Mouse (Mus musculus) lung, embryonic 16.5 days (tissue): ENCODE results near the gene Edrf1. TPM values are rescaled to one million over a fixed set of nuclear protein-coding genes. Genes with fewer than 3 reads are reported as not detected.

Experiments used
- ATAC-seq: fragments of 200-750 bp; cut with Nextera tagmentation; 2 replicates; pipeline ENCODE4 v1.8.0; 2017; ENCODE audit warnings: low read depth, mild to moderate bottlenecking, moderate library complexity
- H3K27ac ChIP-seq: fragments of 300-500 bp; sonication (generic); 2 replicates; pipeline ENCODE4 v1.5.1; 2014; ENCODE audit warnings: mild to moderate bottlenecking, control low read depth, low read length
- H3K27me3 ChIP-seq: fragments of 300-500 bp; sonication (generic); 2 replicates; pipeline ENCODE4 v1.6.1; 2014; ENCODE audit warnings: low read depth, low read length, mixed read lengths; ENCODE audit not compliant: control insufficient read depth, insufficient read depth
- H3K36me3 ChIP-seq: fragments of 300-500 bp; sonication (generic); 2 replicates; pipeline ENCODE4 v1.6.1; 2014; ENCODE audit warnings: low read length; ENCODE audit not compliant: control insufficient read depth, insufficient read depth
- H3K4me1 ChIP-seq: fragments of 300-500 bp; sonication (generic); replicated peaks from 2 replicates; pipeline ENCODE4 v1.6.1; 2014; ENCODE audit warnings: low read length, mixed read lengths; ENCODE audit not compliant: control insufficient read depth, insufficient read depth
- H3K4me2 ChIP-seq: fragments of 300-500 bp; sonication (generic); 2 replicates; pipeline ENCODE4 v1.6.1; 2014; ENCODE audit warnings: low read depth, low read length, control low read depth
- H3K4me3 ChIP-seq: fragments of 300-500 bp; sonication (generic); 2 replicates; pipeline ENCODE4 v1.5.1; 2014; ENCODE audit warnings: mild to moderate bottlenecking, low read length, control low read depth
- H3K9ac ChIP-seq: fragments of 300-500 bp; sonication (generic); 2 replicates; pipeline ENCODE4 v1.6.1; 2014; ENCODE audit warnings: low read length, control low read depth
- H3K9me3 ChIP-seq: fragments of 300-500 bp; sonication (generic); 2 replicates; pipeline ENCODE4 v1.6.1; 2016; ENCODE audit warnings: low read length; ENCODE audit not compliant: control insufficient read depth
- WGBS: fragments of 180-500 bp; shearing (Covaris S2); extraction: QIAGEN DNeasy Blood & Tissue Kit; methylation state at CpG from one replicate; pipeline ENCODE4 v1.1.7; 2014; 5-methylcytosine and 5-hydroxymethylcytosine counted together
- polyA plus RNA-seq: library from polyadenylated mRNA; unstranded; fragments of >200 nt; fragmentation: Nextera tagmentation; extraction: Ambion mirVana; gene quantifications from 2 replicates; pipeline ENCODE4 v1.2.1, GENCODE M21; 2015

The Edrf1 gene
- polyA plus RNA-seq, 1 experiment from 2014 or later: 19.9 TPM

DNA sequence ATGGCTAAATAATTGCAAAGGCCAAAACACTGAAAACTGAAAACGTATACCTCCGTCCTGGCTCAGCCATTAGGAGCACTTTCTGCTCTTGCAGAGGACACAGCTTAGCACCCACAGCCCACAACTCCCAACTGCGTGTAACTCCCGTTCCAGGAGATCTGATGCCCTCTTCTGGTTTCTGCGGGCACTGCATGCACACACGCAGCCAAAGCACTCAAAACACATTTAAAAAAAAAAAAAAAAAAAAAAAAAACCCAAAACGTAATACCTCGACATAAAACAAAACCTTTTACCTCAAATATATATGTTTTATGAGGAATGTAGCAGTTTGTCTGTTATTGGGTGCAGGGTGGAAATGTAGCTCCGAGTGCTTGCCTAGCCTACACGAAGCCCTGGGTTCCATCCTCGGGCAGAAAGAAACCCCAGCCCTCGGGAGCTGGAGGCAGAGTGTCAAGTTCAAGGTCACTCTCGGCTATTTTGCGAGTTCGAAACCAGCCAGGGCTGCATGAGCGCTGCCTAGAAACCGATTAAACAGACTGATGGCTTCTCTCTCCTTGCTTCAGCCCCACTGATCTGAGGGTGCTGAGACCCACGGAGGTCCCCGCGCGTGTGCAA lies 498 bp upstream of the Edrf1 start:
- H3K4me2 ChIP-seq: peak overlapping the region; percentile 57
- 2% methylated on average over 21 of the region's 21 CpGs for WGBS
- H3K27ac ChIP-seq: peak overlapping the region; percentile 84
- peak overlapping the region; percentile 99 for H3K4me3 ChIP-seq
- H3K9ac ChIP-seq: peak overlapping the region; percentile 99
- H3K9me3 ChIP-seq: no peaks in the 10 kb centered on the region
- no peaks in the 10 kb centered on the region for H3K27me3 ChIP-seq
- peaks cover 10% of the 10 kb centered on the region for H3K36me3 ChIP-seq
- peak; percentile 35 for ATAC-seq
- H3K4me1 ChIP-seq: peaks cover 8% of the 10 kb centered on the region

- Histone ChIP-seq H3K36me3 (peaks cover 23% of the 10 kb centered on the region), H3K27ac (peak overlapping the region; percentile 91; the same call in 1 of the 2 replicates), H3K27me3 (no peaks in the 10 kb centered on the region), H3K9ac (peak overlapping the region; percentile 99), H3K4me3 (peak overlapping the region; percentile 99), H3K4me1 (peaks cover 8% of the 10 kb centered on the region), H3K9me3 (no peaks in the 10 kb centered on the region), H3K4me2 (peak overlapping the region; percentile 90)
- ATAC-seq: no peak
- WGBS: 5% methylated on average over 13 of the region's 13 CpGs
These were observed 963 bp downstream of the Edrf1 start for GRCm38 (mm10) chr7:133638306-133638705.

GRCm38 (mm10) chr7:133638821-133639220 lies 1.5 kb downstream of the Edrf1 start:
- Histone ChIP-seq H3K4me1 (peaks cover 8% of the 10 kb centered on the region), H3K36me3 (peaks cover 26% of the 10 kb centered on the region), H3K4me3 (peak overlapping the region; percentile 99), H3K9me3 (no peaks in the 10 kb centered on the region), H3K27me3 (no peaks in the 10 kb centered on the region), H3K4me2 (peak overlapping the region; percentile 90; the same call in 1 of the 2 replicates), H3K27ac (no peak overlapping the region), H3K9ac (no peak overlapping the region)
- ATAC-seq: no peak
- WGBS: 83% methylated on average over 13 of the region's 13 CpGs

GRCm38 (mm10) chr7:133645716-133646115 lies 8.4 kb downstream of the Edrf1 start:
- WGBS: 92% methylated on average over 6 of the region's 6 CpGs
- Histone ChIP-seq H3K27me3 (no peaks in the 10 kb centered on the region), H3K36me3 (peaks cover 66% of the 10 kb centered on the region), H3K4me2 (no peak overlapping the region), H3K27ac (no peak overlapping the region), H3K4me3 (no peak overlapping the region), H3K9me3 (no peaks in the 10 kb centered on the region), H3K4me1 (no peaks in the 10 kb centered on the region), H3K9ac (no peak overlapping the region)
- no peak for ATAC-seq

DNA sequence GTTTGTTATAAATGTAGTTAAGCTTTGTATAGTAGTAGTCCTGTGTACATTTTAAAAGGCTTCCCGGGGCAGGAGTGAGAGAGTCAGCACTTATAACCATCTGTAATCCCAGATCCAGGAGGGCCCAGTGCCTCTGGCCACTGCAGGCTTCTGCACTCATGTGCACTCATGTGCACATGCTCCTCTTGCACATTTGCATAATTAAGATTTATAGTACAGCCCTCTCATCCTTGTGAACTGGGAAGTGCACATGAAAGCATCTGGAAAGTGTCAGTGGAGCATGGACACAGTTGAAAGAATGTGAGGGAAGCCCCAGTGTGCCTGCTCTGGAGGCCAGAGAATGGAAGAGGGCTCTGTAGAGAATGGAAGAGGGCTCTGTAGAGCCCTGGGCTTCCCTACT lies 25.1 kb downstream of the Edrf1 start:
- ATAC-seq: no peak
- WGBS: 89% methylated on average over 1 of the region's 1 CpGs
- Histone ChIP-seq H3K9me3 (no peaks in the 10 kb centered on the region), H3K4me2 (no peak overlapping the region), H3K27me3 (no peaks in the 10 kb centered on the region), H3K4me1 (no peaks in the 10 kb centered on the region), H3K27ac (no peak overlapping the region), H3K4me3 (no peak overlapping the region), H3K9ac (no peak overlapping the region), H3K36me3 (peaks cover 49% of the 10 kb centered on the region)

- Histone ChIP-seq H3K36me3 (peaks cover 52% of the 10 kb centered on the region), H3K4me2 (no peak overlapping the region), H3K4me3 (no peak overlapping the region), H3K27ac (0 out of 2 replicates have a peak overlapping the region, but pooled peaks have one; percentile 0), H3K27me3 (no peaks in the 10 kb centered on the region), H3K9me3 (no peaks in the 10 kb centered on the region), H3K4me1 (no peaks in the 10 kb centered on the region), H3K9ac (no peak overlapping the region)
- ATAC-seq: no peak
- 60% methylated on average over 1 of the region's 1 CpGs for WGBS
These were observed 31.7 kb downstream of the Edrf1 start for GRCm38 (mm10) chr7:133669071-133669470.

- Histone ChIP-seq H3K9ac (no peak overlapping the region), H3K27ac (no peak overlapping the region), H3K27me3 (no peaks in the 10 kb centered on the region), H3K4me2 (no peak overlapping the region), H3K4me1 (no peaks in the 10 kb centered on the region), H3K4me3 (no peak overlapping the region), H3K9me3 (no peaks in the 10 kb centered on the region), H3K36me3 (peaks cover 52% of the 10 kb centered on the region)
- ATAC-seq: no peak
- 94% methylated on average over 9 of the region's 9 CpGs for WGBS
These were observed 32.6 kb downstream of the Edrf1 start for GRCm38 (mm10) chr7:133669946-133670345.

DNA sequence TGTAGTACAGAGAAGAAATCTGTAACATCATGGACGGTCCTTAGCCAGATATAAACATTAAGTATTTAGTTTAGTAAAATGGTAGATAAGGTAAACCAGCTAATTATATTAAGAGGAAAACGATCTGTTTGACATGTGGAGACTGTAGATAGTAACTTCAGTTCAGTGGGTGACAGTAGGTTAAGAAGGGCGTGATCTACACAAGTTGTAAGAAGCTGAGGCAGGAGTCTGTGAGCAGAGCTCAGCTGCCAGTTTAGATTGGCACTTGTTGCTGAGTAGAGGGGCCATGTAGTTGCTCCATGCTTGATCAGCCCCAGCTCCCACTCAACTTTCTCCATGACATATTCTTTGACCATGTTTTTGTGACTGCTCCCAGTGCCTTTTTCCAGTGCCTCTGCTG lies 33.5 kb downstream of the Edrf1 start:
- ATAC-seq: no peak
- Histone ChIP-seq H3K4me2 (no peak overlapping the region), H3K27ac (no peak overlapping the region), H3K4me3 (no peak overlapping the region), H3K9me3 (no peaks in the 10 kb centered on the region), H3K9ac (no peak overlapping the region), H3K36me3 (peaks cover 50% of the 10 kb centered on the region), H3K4me1 (no peaks in the 10 kb centered on the region), H3K27me3 (no peaks in the 10 kb centered on the region)
- 74% methylated on average over 3 of the region's 3 CpGs for WGBS

- H3K27me3 ChIP-seq: no peaks in the 10 kb centered on the region
- H3K4me2 ChIP-seq: no peak overlapping the region
- H3K4me1 ChIP-seq: no peaks in the 10 kb centered on the region
- WGBS: 66% methylated on average over 9 of the region's 9 CpGs
- H3K27ac ChIP-seq: no peak overlapping the region
- H3K9ac ChIP-seq: no peak overlapping the region
- H3K4me3 ChIP-seq: no peak overlapping the region
- H3K9me3 ChIP-seq: no peaks in the 10 kb centered on the region
- ATAC-seq: no peak
- H3K36me3 ChIP-seq: peaks cover 17% of the 10 kb centered on the region
These were observed 38.7 kb downstream of the Edrf1 start for GRCm38 (mm10) chr7:133676002-133676401.
